Mouse (Mus musculus) midbrain, postnatal 0 days (tissue): ENCODE measurements around the gene Krt222. TPM values are rescaled to one million over a fixed set of nuclear protein-coding genes. Genes with fewer than 3 reads are reported as not detected.

Experiments
- ATAC-seq: fragments of 200-750 bp; cut with Nextera tagmentation; 2 replicates; pipeline ENCODE4 v1.8.0; 2017; ENCODE audit warnings: moderate number of reproducible peaks, mild to moderate bottlenecking, moderate TSS enrichment, moderate library complexity; ENCODE audit not compliant: low FRiP score
- DNase-seq: peaks from one replicate; pipeline ENCODE4 v3.0.0-alpha.2; 2015; ENCODE audit warnings: low spot score
- H3K27ac ChIP-seq: fragments of 300-500 bp; sonication (generic); 2 replicates; pipeline ENCODE4 v1.5.1; 2014; ENCODE audit warnings: low read depth, mild to moderate bottlenecking, low read length, mixed read lengths
- H3K27me3 ChIP-seq: fragments of 300-500 bp; sonication (generic); 2 replicates; pipeline ENCODE4 v1.6.1; 2014; ENCODE audit warnings: low read length, control low read depth, mixed read lengths; ENCODE audit not compliant: insufficient read depth
- H3K36me3 ChIP-seq: fragments of 300-500 bp; sonication (generic); 2 replicates; pipeline ENCODE4 v1.6.1; 2014; ENCODE audit warnings: low read length, control low read depth, mixed read lengths; ENCODE audit not compliant: insufficient read depth
- H3K4me1 ChIP-seq: fragments of 300-500 bp; sonication (generic); 2 replicates; pipeline ENCODE4 v1.6.1; 2014; ENCODE audit warnings: mild to moderate bottlenecking, control low read depth, antibody characterized with exemption, low read length, mixed read lengths; ENCODE audit not compliant: insufficient read depth
- H3K4me2 ChIP-seq: fragments of 300-500 bp; sonication (generic); 2 replicates; pipeline ENCODE4 v1.6.1; 2014; ENCODE audit warnings: low read depth, mild to moderate bottlenecking, low read length, mixed read lengths; ENCODE audit not compliant: poor library complexity, severe bottlenecking
- H3K4me3 ChIP-seq: fragments of 300-500 bp; sonication (generic); 2 replicates; pipeline ENCODE4 v1.5.1; 2014; ENCODE audit warnings: low read depth, mild to moderate bottlenecking, low read length, moderate library complexity
- H3K9ac ChIP-seq: fragments of 300-500 bp; sonication (generic); replicated peaks from 2 replicates; pipeline ENCODE4 v1.6.1; 2014; ENCODE audit warnings: mild to moderate bottlenecking, low read length, moderate library complexity, mixed read lengths; ENCODE audit not compliant: poor library complexity, severe bottlenecking
- H3K9me3 ChIP-seq: fragments of 300-500 bp; sonication (generic); 2 replicates; pipeline ENCODE4 v1.6.1; 2016; ENCODE audit warnings: low read length, control low read depth
- CTCF ChIP-seq: IDR thresholded peaks from 2 replicates; pipeline ENCODE4 v1.5.1; 2016; ENCODE audit warnings: antibody characterized with exemption, mild to moderate bottlenecking
- WGBS: fragments of 180-500 bp; shearing (Covaris S2); extraction: QIAGEN DNeasy Blood & Tissue Kit; methylation state at CpG from one replicate; pipeline ENCODE4 v1.1.7; 2014; 5-methylcytosine and 5-hydroxymethylcytosine counted together
- polyA plus RNA-seq: library from polyadenylated mRNA; unstranded; fragments of >200 nt; fragmentation: Nextera tagmentation; extraction: Ambion mirVana; gene quantifications from 2 replicates; pipeline ENCODE4 v1.2.1, GENCODE M21; 2015
- total RNA-seq: library from RNA; depleted of rRNA; stranded (reverse); fragments of >200 nt; gene quantifications from 2 replicates; pipeline ENCODE4 v1.2.3, GENCODE M21; 2014

Gene Krt222
- total and polyA plus RNA-seq, 2 experiments from 2014 or later: 11.6 to 13.6 TPM

DNA sequence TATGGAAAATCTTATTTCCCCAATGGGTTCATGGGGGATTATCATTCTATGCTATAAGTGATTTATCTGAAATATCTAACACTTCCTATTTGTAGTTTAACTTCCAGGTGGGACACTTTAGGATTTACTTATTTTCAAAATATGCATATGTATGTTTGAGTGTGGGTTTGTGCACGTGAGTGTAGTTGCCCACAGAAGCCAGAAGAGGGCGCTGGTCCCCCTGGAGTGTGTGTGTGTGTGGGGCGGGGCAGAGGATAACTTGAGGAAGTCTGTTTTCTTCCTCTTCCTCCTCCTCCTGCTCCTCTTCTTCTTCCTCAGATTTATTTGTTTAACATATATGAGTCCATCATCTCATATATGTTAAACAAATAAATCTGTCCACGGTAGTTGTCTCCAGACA lies 12.3 kb upstream of the Krt222 start:
- Histone ChIP-seq H3K27ac (no peak overlapping the region), H3K9me3 (no peaks in the 10 kb centered on the region), H3K4me3 (no peak overlapping the region), H3K4me2 (no peak overlapping the region), H3K36me3 (no peaks in the 10 kb centered on the region), H3K9ac (no peak overlapping the region), H3K4me1 (no peaks in the 10 kb centered on the region), H3K27me3 (no peaks in the 10 kb centered on the region)
- no peak for DNase-seq
- ATAC-seq: no peak
- WGBS: 72% methylated on average over 4 of the region's 4 CpGs
- 0 out of 2 replicates have a peak, but pooled peaks have one; percentile 12 for TF ChIP-seq CTCF

- Histone ChIP-seq H3K27me3 (no peaks in the 10 kb centered on the region), H3K36me3 (no peaks in the 10 kb centered on the region), H3K4me1 (no peaks in the 10 kb centered on the region), H3K27ac (no peak overlapping the region), H3K9me3 (no peaks in the 10 kb centered on the region), H3K4me3 (no peak overlapping the region), H3K9ac (no peak overlapping the region), H3K4me2 (no peak overlapping the region)
- TF ChIP-seq CTCF: no peak
- ATAC-seq: no peak
- WGBS: 95% methylated on average over 8 of the region's 8 CpGs
- DNase-seq: no peak
Measured at GRCm38 (mm10) chr11:99255316-99255715, 11.4 kb upstream of the Krt222 start.

GRCm38 (mm10) chr11:99253893-99254292 lies 10.0 kb upstream of the Krt222 start:
- Histone ChIP-seq H3K27me3 (no peaks in the 10 kb centered on the region), H3K4me3 (no peak overlapping the region), H3K4me2 (no peak overlapping the region), H3K27ac (no peak overlapping the region), H3K4me1 (no peaks in the 10 kb centered on the region), H3K36me3 (no peaks in the 10 kb centered on the region), H3K9me3 (no peaks in the 10 kb centered on the region), H3K9ac (no peak overlapping the region)
- peak; percentile 44 for TF ChIP-seq CTCF
- ATAC-seq (no peak), DNase-seq (no peak)
- 59% methylated on average over 2 of the region's 2 CpGs for WGBS

DNA sequence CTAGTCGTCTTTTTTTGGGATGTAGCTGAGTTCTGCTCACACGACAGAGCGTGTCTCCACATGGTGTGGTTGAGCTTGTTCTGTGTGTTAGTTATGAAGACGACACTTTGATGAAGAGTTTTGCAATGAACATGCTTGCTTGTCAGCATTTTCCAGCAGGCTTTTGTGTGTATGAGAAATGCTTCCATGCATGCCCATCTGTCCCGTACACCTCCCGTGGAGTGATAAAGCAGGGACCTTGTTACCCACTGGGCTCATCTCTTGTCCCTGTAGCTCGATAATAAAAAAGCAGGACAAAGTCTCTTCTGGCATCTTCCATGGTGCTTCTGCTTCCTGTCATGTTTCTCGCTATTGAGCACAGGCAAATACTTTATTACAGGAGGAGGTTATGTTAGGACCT lies 8.8 kb upstream of the Krt222 start:
- Histone ChIP-seq H3K4me3 (no peak overlapping the region), H3K4me1 (no peaks in the 10 kb centered on the region), H3K4me2 (no peak overlapping the region), H3K9me3 (no peaks in the 10 kb centered on the region), H3K27me3 (no peaks in the 10 kb centered on the region), H3K36me3 (no peaks in the 10 kb centered on the region), H3K27ac (no peak overlapping the region), H3K9ac (no peak overlapping the region)
- DNase-seq (no peak), ATAC-seq (no peak)
- no peak for TF ChIP-seq CTCF
- 55% methylated on average over 8 of the region's 8 CpGs for WGBS

DNA sequence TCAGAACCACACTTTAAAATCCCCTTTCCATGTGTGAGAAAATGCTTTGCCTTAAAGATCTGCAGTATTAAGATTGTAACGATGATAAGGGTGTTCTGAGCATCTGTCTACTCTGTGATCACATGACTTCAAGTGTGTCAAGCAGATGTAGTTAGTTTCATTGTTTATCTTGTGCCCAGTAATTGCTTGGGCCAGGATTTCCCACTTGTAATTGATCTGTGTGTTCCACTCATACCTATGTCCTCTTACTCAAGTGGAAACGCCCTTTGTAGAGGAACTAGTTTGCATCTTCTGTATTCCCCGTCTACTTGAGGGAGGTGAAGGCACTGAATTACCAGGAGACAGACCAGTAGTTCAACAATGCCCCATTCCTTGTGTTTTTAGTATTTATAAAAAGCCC lies 6.8 kb upstream of the Krt222 start:
- Histone ChIP-seq H3K9ac (no peak overlapping the region), H3K36me3 (no peaks in the 10 kb centered on the region), H3K27me3 (no peaks in the 10 kb centered on the region), H3K4me2 (no peak overlapping the region), H3K4me3 (no peak overlapping the region), H3K4me1 (no peaks in the 10 kb centered on the region), H3K27ac (no peak overlapping the region), H3K9me3 (no peaks in the 10 kb centered on the region)
- DNase-seq (no peak), ATAC-seq (no peak)
- 87% methylated on average over 3 of the region's 3 CpGs for WGBS
- no peak for TF ChIP-seq CTCF

DNA sequence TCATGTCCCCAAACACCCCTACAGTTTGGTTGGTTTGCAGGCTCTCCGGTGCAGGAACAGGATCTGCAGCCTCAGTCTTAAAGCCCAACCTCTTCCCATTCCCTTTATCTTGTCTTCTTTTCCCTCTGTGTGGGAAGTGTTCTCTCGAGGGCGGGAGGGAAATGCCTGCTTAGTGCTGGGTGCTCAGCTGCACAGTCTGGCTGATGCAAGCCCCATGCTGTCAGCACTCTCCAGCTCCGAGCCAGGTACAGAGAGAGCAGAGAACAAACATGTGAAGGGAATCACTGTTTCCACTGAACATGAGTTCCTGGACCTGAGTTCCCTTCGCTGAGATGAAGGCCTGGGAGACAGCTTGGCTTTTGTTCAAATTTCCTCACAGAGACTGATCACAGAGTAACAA lies 6.4 kb upstream of the Krt222 start:
- no peaks in the 10 kb centered on the region for H3K27me3 ChIP-seq
- WGBS: 66% methylated on average over 5 of the region's 5 CpGs
- no peak for TF ChIP-seq CTCF
- no peak overlapping the region for H3K9ac ChIP-seq
- no peak overlapping the region for H3K27ac ChIP-seq
- DNase-seq (no peak), ATAC-seq (no peak)
- H3K4me2 ChIP-seq: no peak overlapping the region
- no peak overlapping the region for H3K4me3 ChIP-seq
- no peaks in the 10 kb centered on the region for H3K9me3 ChIP-seq
- H3K4me1 ChIP-seq: no peaks in the 10 kb centered on the region
- H3K36me3 ChIP-seq: no peaks in the 10 kb centered on the region
